Mouse (Mus musculus) heart, embryonic 13.5 days (tissue): Measurements from ENCODE around the gene Sun2. TPM values are rescaled to one million over a fixed set of nuclear protein-coding genes. Genes with fewer than 3 reads are reported as not detected.

ENCODE experiments used
- ATAC-seq: fragments of 200-750 bp; cut with Nextera tagmentation; 2 replicates; pipeline ENCODE4 v1.8.0; 2017; ENCODE audit warnings: moderate TSS enrichment; ENCODE audit not compliant: insufficient number of reproducible peaks, low FRiP score, low TSS enrichment; ENCODE audit errors: extremely low read depth
- H3K27ac ChIP-seq: fragments of 300-500 bp; sonication (generic); replicated peaks from 2 replicates; pipeline ENCODE4 v1.5.1; 2015; ENCODE audit warnings: moderate library complexity, mild to moderate bottlenecking, inconsistent platforms
- H3K27me3 ChIP-seq: fragments of 300-500 bp; sonication (generic); replicated peaks from 2 replicates; pipeline ENCODE4 v1.6.1; 2015; ENCODE audit warnings: mild to moderate bottlenecking, inconsistent platforms
- H3K36me3 ChIP-seq: fragments of 300-500 bp; sonication (generic); 2 replicates; pipeline ENCODE4 v1.6.1; 2015; ENCODE audit warnings: mild to moderate bottlenecking, inconsistent platforms
- H3K4me1 ChIP-seq: fragments of 300-500 bp; sonication (generic); 2 replicates; pipeline ENCODE4 v1.6.1; 2015; ENCODE audit warnings: inconsistent platforms
- H3K4me2 ChIP-seq: fragments of 300-500 bp; sonication (generic); 2 replicates; pipeline ENCODE4 v1.6.1; 2015; ENCODE audit warnings: inconsistent platforms, mild to moderate bottlenecking, moderate library complexity
- H3K4me3 ChIP-seq: fragments of 300-500 bp; sonication (generic); 2 replicates; pipeline ENCODE4 v1.5.1; 2015; ENCODE audit warnings: moderate library complexity, mild to moderate bottlenecking, inconsistent platforms
- H3K9ac ChIP-seq: fragments of 300-500 bp; sonication (generic); 2 replicates; pipeline ENCODE4 v1.6.1; 2015; ENCODE audit warnings: inconsistent platforms, mild to moderate bottlenecking, moderate library complexity
- H3K9me3 ChIP-seq: fragments of 300-500 bp; sonication (generic); 2 replicates; pipeline ENCODE4 v1.6.1; 2016; ENCODE audit warnings: inconsistent platforms
- WGBS: fragments of 180-500 bp; shearing (Covaris S2); methylation state at CpG from one replicate; pipeline ENCODE4 v1.1.7; 2015; ENCODE audit warnings: mixed read lengths; 5-methylcytosine and 5-hydroxymethylcytosine counted together
- polyA plus RNA-seq: library from polyadenylated mRNA; unstranded; fragments of >200 nt; fragmentation: Nextera tagmentation; extraction: Ambion mirVana; gene quantifications from 2 replicates; pipeline ENCODE4 v1.2.1, GENCODE M21; 2015

Gene Sun2
- polyA plus RNA-seq, 1 experiment from 2014 or later, result 5.3 TPM

DNA sequence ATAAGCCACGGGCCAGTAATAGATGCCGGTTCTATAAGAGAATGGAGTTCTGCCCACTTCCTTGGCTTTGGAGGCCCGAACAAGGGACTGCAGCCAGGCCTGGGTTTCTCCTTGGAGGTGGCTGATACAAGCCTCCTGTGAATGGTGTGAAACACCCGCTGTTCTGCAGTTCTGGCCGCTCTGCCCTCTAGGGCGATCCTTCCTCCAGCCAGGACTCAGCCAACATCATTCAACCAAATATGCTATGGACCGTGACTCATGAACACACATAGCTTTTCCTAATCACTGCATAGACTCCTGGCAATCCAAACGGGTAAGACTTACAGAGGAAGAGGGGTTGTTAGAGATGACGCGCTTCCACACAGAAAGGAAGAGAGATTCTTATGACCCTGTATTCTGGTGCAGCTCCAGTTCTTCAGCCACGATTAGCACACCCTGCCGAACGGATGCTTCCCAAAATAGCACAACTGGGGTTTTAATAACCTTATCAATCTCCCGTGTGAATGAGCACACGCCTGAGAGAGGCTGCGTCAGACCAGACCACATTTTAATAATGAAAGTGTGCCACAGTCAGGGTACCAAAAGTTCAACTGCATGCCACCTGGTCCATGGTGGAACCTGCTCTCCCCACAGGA is 25.1 kb upstream of the Sun2 start:
- Histone ChIP-seq H3K9ac (peak overlapping the region; percentile 61; the same call in 1 of the 2 replicates), H3K27me3 (no peaks in the 10 kb centered on the region), H3K4me2 (peak overlapping the region; percentile 55), H3K36me3 (peaks cover 24% of the 10 kb centered on the region), H3K27ac (peak overlapping the region; percentile 58), H3K4me1 (peaks cover 67% of the 10 kb centered on the region), H3K4me3 (no peak overlapping the region), H3K9me3 (no peaks in the 10 kb centered on the region)
- WGBS, result 49% methylated on average over 16 of the region's 16 CpGs
- no peak for ATAC-seq

DNA sequence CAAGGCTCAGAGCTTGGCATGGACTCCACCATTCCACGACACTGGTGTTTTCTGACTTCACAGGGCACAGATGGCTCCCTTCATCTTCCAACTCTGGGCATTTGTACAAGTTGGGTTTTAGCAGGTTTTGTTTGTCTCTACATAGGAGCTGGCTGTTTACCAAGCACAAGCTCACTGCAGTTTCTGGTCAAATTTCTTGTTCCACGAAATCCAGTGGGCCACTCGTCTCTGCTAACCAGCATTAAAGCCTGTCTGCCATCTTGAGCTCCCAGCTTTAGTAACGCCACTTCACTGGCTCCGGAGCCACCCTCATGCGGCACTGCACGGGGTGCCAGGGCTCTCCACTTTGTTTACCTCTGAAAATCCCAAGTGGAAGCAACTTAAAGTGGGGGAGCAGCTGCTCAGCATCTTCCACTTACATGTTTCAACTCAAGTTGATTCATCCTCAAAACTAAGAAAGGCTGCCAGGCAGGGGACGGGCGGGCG is 24.3 kb upstream of the Sun2 start:
- Histone ChIP-seq H3K27me3 (no peaks in the 10 kb centered on the region), H3K4me3 (no peak overlapping the region), H3K4me2 (no peak overlapping the region), H3K9me3 (no peaks in the 10 kb centered on the region), H3K9ac (no peak overlapping the region), H3K36me3 (peaks cover 32% of the 10 kb centered on the region), H3K27ac (0 out of 2 replicates have a peak overlapping the region, but pooled peaks have one; percentile 58), H3K4me1 (peaks cover 67% of the 10 kb centered on the region)
- WGBS, result 86% methylated on average over 10 of the region's 10 CpGs
- no peak for ATAC-seq

DNA sequence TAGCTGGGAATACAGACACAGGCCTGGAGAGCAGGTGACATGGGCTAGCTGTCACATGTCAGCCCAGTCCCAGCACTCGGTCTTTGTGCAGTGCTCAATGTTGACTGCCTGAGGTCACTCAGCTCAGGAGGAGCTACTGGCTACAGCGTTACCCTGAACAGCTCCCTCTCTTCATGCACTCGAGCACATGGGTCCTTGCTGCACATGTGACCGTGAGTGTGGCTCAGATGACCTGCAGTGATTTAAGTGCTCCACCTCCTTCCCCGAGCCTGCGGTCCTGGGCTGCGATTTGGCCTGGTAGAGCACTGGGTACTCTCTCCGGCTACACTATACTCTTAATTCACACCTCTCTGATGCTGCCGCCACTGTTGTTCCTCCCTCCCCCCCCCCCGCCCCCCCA is 23.8 kb upstream of the Sun2 start:
- 44% methylated on average over 9 of the region's 10 CpGs for WGBS
- Histone ChIP-seq H3K4me3 (no peak overlapping the region), H3K36me3 (peaks cover 35% of the 10 kb centered on the region), H3K4me1 (peaks cover 63% of the 10 kb centered on the region), H3K27me3 (no peaks in the 10 kb centered on the region), H3K4me2 (no peak overlapping the region), H3K27ac (no peak overlapping the region), H3K9me3 (no peaks in the 10 kb centered on the region), H3K9ac (no peak overlapping the region)
- ATAC-seq, result no peak

DNA sequence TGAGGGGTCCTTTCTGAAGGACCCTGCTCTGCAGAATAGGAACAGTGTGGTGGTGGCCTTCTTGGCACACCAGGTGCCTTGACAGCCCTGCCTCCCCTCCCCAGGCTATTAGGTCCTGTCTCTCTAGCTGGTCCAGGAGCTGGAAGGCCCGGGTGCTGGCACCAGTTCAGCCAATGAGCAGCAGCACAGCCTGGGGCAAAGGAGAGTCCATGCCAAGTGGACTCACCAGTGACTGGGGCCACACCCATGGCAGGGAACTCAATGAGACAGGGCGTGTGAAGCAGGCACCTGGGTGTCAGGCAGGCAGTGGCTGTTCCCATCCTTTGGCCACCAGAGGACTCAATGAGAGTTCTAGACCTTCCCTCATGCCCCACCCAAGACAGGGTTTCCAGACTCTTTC is 23.0 kb upstream of the Sun2 start:
- H3K4me2 ChIP-seq, result no peak overlapping the region
- no peak for ATAC-seq
- H3K9me3 ChIP-seq, result no peaks in the 10 kb centered on the region
- H3K9ac ChIP-seq, result no peak overlapping the region
- WGBS, result 70% methylated on average over 2 of the region's 2 CpGs
- H3K4me3 ChIP-seq, result no peak overlapping the region
- no peak overlapping the region for H3K27ac ChIP-seq
- H3K27me3 ChIP-seq, result no peaks in the 10 kb centered on the region
- H3K36me3 ChIP-seq, result peaks cover 38% of the 10 kb centered on the region
- H3K4me1 ChIP-seq, result peaks cover 55% of the 10 kb centered on the region

DNA sequence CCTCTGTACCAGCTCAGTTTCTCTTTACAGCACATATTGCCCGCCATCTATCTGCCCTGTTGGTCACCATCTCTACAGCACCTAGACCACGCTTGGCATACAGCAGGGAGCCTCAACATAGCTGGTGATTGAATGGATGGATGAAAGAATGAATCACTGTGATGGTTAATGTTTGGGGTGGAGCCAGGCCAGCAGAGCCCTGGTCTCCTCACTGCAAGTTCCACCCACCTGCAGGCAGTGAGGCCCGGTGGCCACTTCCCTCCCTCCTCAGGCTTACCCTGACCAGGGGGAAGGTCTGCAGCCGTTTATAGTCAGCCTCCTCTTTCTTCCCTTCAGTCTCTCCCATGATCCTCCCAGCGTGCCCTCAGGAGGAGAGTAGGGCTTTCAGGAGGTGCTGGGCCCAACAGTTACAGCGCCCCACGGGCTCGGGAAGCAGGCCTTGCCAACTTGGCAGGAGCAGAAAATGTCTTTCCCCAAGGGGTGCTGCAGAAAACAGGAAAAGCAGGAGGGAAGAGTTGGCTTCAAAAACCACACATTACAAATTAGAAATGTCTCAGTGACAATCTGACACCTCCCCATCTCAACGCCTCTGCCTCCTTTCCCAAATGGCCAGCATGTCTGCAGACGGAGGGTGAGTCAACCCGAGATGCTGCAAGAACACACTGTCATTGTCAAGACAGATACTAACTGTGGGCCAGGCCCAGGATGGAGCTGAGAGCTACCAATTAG is 22.4 kb upstream of the Sun2 start:
- WGBS, result 74% methylated on average over 11 of the region's 11 CpGs
- Histone ChIP-seq H3K9ac (no peak overlapping the region), H3K4me3 (no peak overlapping the region), H3K27ac (no peak overlapping the region), H3K4me1 (peaks cover 48% of the 10 kb centered on the region), H3K36me3 (peaks cover 38% of the 10 kb centered on the region), H3K4me2 (no peak overlapping the region), H3K9me3 (no peaks in the 10 kb centered on the region), H3K27me3 (no peaks in the 10 kb centered on the region)
- no peak for ATAC-seq

DNA sequence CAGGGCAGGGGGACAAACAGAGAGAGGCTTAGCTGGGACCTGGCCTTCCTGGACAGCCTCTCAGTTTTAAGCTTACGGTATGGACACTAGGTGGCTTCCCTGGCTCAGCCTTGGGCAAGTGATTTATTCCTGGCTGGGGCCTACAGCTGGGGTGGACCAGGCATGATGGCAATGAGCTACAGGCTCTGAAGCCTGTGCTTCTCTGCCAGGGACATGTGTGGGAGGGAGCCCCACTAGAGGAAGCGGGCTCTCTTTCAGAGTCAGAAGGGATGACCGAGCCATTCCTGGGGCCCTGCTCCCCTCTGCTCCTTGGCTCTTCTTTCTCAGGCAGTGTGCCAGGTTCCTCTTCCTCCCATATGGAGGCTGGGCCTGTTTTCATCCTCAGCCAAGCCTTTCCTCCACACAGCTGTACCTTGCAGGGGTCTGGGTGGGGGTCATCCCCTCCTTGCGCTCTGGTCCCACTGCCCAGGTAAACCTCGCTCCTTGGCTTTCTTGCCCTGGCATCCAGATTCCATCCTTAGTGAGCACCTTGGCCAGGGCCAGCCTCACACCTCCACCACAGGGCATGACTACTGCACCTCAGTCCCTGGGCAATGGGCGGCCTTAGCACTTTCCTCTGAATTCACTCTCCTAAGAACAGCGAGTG is 21.4 kb upstream of the Sun2 start:
- no peak overlapping the region for H3K4me2 ChIP-seq
- no peaks in the 10 kb centered on the region for H3K9me3 ChIP-seq
- 77% methylated on average over 7 of the region's 7 CpGs for WGBS
- H3K4me3 ChIP-seq, result no peak overlapping the region
- H3K27me3 ChIP-seq, result no peaks in the 10 kb centered on the region
- peaks cover 38% of the 10 kb centered on the region for H3K36me3 ChIP-seq
- H3K27ac ChIP-seq, result no peak overlapping the region
- H3K4me1 ChIP-seq, result peaks cover 38% of the 10 kb centered on the region
- no peak overlapping the region for H3K9ac ChIP-seq
- ATAC-seq, result no peak

DNA sequence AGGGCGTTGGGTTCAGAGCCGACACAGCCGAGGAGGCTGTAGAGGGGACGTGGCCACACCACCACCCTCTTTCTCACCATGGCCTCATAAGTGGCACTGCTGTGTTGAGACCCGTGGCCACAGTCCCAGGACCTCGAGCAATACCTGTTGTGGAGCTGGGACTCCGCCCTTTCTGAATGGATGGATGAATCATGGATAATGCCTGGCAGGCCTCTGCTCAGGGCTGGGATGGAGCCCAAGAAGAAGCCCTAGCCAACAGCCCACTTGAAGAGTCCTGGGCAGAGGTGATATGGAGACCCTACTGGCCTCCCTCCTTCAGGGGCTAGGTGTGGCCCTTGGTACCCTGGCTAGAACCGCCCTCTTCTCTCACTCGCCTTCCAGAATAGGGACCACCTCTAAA is 20.7 kb upstream of the Sun2 start:
- Histone ChIP-seq H3K9ac (no peak overlapping the region), H3K27me3 (no peaks in the 10 kb centered on the region)

DNA sequence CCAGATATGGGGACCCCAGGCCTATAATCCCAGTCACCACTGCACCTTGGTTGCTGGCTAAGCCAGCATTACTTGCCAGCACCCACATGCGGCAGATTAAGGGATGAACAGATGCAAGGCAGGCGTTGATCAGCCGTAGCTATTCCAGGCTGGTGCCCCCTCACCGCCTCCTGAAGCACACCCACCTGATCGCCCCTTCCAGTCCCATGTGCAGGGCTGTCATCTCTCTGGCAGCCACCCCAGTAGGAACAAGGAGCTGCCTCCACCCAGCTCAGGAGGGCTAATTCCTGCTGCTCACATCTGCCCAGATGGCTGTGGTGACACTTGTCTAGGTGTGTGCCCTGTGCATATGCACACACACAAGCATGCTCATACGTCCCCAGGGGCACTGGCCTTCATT is 18.6 kb upstream of the Sun2 start:
- H3K9me3 ChIP-seq, result no peaks in the 10 kb centered on the region
- H3K4me1 ChIP-seq, result peaks cover 11% of the 10 kb centered on the region
- H3K9ac ChIP-seq, result no peak overlapping the region
- H3K36me3 ChIP-seq, result peaks cover 38% of the 10 kb centered on the region
- WGBS, result 74% methylated on average over 6 of the region's 6 CpGs
- ATAC-seq, result no peak
- H3K4me3 ChIP-seq, result no peak overlapping the region
- no peak overlapping the region for H3K27ac ChIP-seq
- no peak overlapping the region for H3K4me2 ChIP-seq
- no peaks in the 10 kb centered on the region for H3K27me3 ChIP-seq

More for the DNA sequence above, 20.7 kb upstream of the Sun2 start:
- no peak overlapping the region for H3K4me3 ChIP-seq
- 87% methylated on average over 9 of the region's 9 CpGs for WGBS
- no peak overlapping the region for H3K27ac ChIP-seq
- H3K36me3 ChIP-seq, result peaks cover 38% of the 10 kb centered on the region
- no peaks in the 10 kb centered on the region for H3K9me3 ChIP-seq
- no peak overlapping the region for H3K4me2 ChIP-seq
- peaks cover 31% of the 10 kb centered on the region for H3K4me1 ChIP-seq
- no peak for ATAC-seq

DNA sequence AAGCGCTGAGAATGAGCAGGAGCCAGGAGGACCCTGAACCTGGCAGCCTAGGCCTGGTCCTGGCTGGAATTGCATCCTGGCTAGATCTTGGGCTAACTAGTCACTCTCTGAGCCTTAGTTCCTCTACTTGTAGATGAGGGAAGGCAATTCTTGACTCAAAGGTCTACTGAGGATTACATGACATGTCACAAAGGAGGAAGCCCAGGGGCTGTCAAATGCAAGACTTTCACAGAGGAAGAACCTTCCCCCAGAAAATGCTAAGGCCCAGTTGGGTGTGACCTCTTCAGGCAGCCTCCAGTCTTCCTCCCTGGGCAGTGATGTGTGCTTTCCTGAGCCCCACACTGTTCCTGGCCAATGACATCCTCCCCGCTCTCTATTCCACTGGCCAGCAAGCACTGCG is 14.8 kb upstream of the Sun2 start:
- Histone ChIP-seq H3K27me3 (no peaks in the 10 kb centered on the region), H3K4me1 (no peaks in the 10 kb centered on the region; the same call in 1 of the 2 replicates), H3K9me3 (no peaks in the 10 kb centered on the region), H3K9ac (no peak overlapping the region), H3K36me3 (peaks cover 11% of the 10 kb centered on the region), H3K27ac (no peak overlapping the region), H3K4me3 (no peak overlapping the region), H3K4me2 (no peak overlapping the region)
- 82% methylated on average over 3 of the region's 3 CpGs for WGBS
- ATAC-seq, result no peak

DNA sequence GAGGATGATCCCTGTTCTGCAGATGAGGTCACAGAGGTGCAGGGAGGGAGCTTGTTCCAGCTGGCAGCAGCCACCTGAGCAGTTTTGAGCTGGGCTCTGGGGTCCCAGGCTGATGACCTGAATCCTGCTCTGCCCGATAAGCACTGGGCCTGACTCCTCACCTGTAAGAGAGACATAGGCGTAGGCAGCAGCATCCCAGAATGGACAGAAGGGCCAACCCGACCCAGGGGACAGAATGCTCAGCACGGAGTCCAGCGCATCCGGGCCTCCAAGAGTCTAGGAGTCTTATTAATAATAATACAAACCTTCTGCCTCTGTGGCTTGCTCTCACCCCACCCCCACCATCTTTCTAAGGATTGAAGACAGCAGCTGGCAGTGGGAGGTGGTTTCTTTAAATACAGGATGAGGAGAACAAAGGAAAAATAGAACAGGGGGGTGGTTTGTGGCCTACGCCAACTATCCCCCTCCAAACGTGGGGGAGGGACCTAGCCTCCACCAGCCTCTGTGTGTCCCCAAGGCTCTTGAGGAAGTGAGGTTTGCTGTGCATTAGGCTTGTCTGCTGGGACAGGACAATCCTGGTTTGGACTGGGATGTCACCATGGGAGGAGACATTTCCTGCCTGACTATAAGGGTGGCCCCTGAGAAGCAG is 13.8 kb upstream of the Sun2 start:
- Histone ChIP-seq H3K9ac (no peak overlapping the region), H3K4me2 (no peak overlapping the region), H3K9me3 (no peaks in the 10 kb centered on the region), H3K27me3 (no peaks in the 10 kb centered on the region), H3K4me1 (no peaks in the 10 kb centered on the region; the same call in 1 of the 2 replicates), H3K4me3 (no peak overlapping the region), H3K36me3 (peaks cover 4% of the 10 kb centered on the region; the same call in 1 of the 2 replicates), H3K27ac (no peak overlapping the region)
- WGBS, result 70% methylated on average over 8 of the region's 8 CpGs
- no peak for ATAC-seq

DNA sequence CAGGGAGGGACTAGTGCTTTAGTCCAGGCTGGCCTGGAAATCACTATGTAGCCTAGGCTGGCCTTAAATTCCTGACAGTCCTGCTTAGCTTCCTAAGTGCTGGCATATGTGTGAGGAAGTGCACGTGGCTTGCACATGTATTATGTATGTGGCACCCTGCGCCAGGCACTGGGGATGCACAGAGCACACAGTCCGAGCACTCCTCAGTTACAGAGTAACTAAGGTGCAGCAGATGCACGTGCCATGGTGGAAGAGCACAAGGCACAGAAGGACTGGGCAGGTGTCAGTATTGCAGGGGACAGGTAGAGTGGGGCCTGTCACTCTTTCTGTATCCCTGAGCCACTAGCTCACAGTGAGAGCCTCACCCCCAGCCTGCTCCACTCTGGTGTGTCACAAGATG is 12.8 kb upstream of the Sun2 start:
- H3K36me3 ChIP-seq, result no peaks in the 10 kb centered on the region; the same call in 1 of the 2 replicates

More for the DNA sequence above, 12.8 kb upstream of the Sun2 start:
- 75% methylated on average over 4 of the region's 4 CpGs for WGBS
- Histone ChIP-seq H3K27me3 (no peaks in the 10 kb centered on the region), H3K27ac (no peak overlapping the region), H3K4me3 (no peak overlapping the region), H3K4me2 (no peak overlapping the region), H3K9me3 (no peaks in the 10 kb centered on the region), H3K4me1 (no peaks in the 10 kb centered on the region; the same call in 1 of the 2 replicates), H3K9ac (no peak overlapping the region)
- no peak for ATAC-seq
